Comparison of ENCODE assay signal across 8 mouse cellular contexts in genomic region chr2:181838293-181838680, GRCm38 (mm10). TPM values are rescaled to one million over a fixed set of nuclear protein-coding genes. Genes with fewer than 3 reads are reported as not detected.
A peak's percentile ranks its signal among the peaks of the same experiment; 100 is the strongest.
DNase-seq lines count a peak whose midpoint lies in the region; ATAC-seq and TF ChIP-seq lines count a peak whose summit lies in the region.

No protein-coding gene starts in this region.

- H3K27ac ChIP-seq in forebrain, embryonic 11.5 days (ENCODE audit: low read depth, low read length): no peak overlapping the region; the same call in 1 of the 2 replicates
- H3K27ac ChIP-seq in liver, embryonic 16.5 days (ENCODE audit: low read length): peak overlapping the region; percentile 79
- H3K27ac ChIP-seq in small intestine, adult 2 months (ENCODE audit: insufficient read depth, low read depth, low read length): no peak overlapping the region

- DNase-seq in layer of hippocampus, adult 11-12 months (ENCODE audit: low spot score): peak; percentile 19
- no peak for DNase-seq in layer of hippocampus, adult 8-10 months (ENCODE audit: low spot score in 2 of 2)
- DNase-seq in T-cell, adult 2 months (ENCODE audit: low spot score): peak; percentile 11
- DNase-seq in forebrain, embryonic 11.5 days (ENCODE audit: low spot score): no peak
- DNase-seq in layer of hippocampus, postnatal 25 days (ENCODE audit: extremely low spot score in 1 of 2, low spot score in 1 of 2): no peak

- 0 out of 2 replicates have a peak, but pooled peaks have one; percentile 22 for ATAC-seq in forebrain, embryonic 11.5 days (replicated peaks; ENCODE audit: low FRiP score)
- peak; percentile 6 for ATAC-seq in inflammation-experienced regulatory T-cells, adult 6 months
- peak; percentile 48 for ATAC-seq in liver, embryonic 16.5 days (ENCODE audit: low read depth)

- peak overlapping the region; percentile 70 for H3K9ac ChIP-seq in forebrain, embryonic 11.5 days (ENCODE audit: low read length)
- peak overlapping the region; percentile 84 for H3K9ac ChIP-seq in liver, embryonic 16.5 days (ENCODE audit: low read depth, low read length)

- under 1% methylated on average over 3 of the region's 3 CpGs for WGBS in forebrain, embryonic 11.5 days
- WGBS in liver, embryonic 16.5 days (ENCODE audit: insufficient replicate concordance): 10% methylated on average over 3 of the region's 3 CpGs
- WGBS in small intestine, adult 2 months: 0% methylated on average over 3 of the region's 3 CpGs

- no peak for TF ChIP-seq CTCF in small intestine, adult 2 months (IDR thresholded peaks at IDR 0.05; ENCODE audit: extremely low read depth, insufficient read length, insufficient replicate concordance, low read depth, low read length)

- peak overlapping the region; percentile 59 for H3K4me2 ChIP-seq in forebrain, embryonic 11.5 days (ENCODE audit: low read depth, low read length, severe bottlenecking)
- H3K4me2 ChIP-seq in liver, embryonic 16.5 days (ENCODE audit: low read depth, low read length): peak overlapping the region; percentile 83

- no peaks in the 10 kb centered on the region for H3K36me3 ChIP-seq in forebrain, embryonic 11.5 days (ENCODE audit: control insufficient read depth, insufficient read depth, low read length)
- H3K36me3 ChIP-seq in liver, embryonic 16.5 days (ENCODE audit: control insufficient read depth, insufficient read depth): no peaks in the 10 kb centered on the region
- H3K36me3 ChIP-seq in small intestine, adult 2 months (ENCODE audit: control insufficient read depth, insufficient read depth, low read length): peaks cover 4% of the 10 kb centered on the region

- H3K27me3 ChIP-seq in forebrain, embryonic 11.5 days (ENCODE audit: control insufficient read depth, insufficient read depth, low read length): no peaks in the 10 kb centered on the region
- H3K27me3 ChIP-seq in liver, embryonic 16.5 days (ENCODE audit: control insufficient read depth, insufficient read depth, low read depth, low read length): no peaks in the 10 kb centered on the region
- H3K27me3 ChIP-seq in small intestine, adult 2 months (ENCODE audit: control insufficient read depth, insufficient read depth, low read length): no peaks in the 10 kb centered on the region

- no peak for TF ChIP-seq POLR2A in small intestine, adult 2 months (IDR thresholded peaks at IDR 0.05; ENCODE audit: low read depth, low read length)

- H3K4me3 ChIP-seq in forebrain, embryonic 11.5 days (ENCODE audit: low read depth, low read length): peak overlapping the region; percentile 60
- peak overlapping the region; percentile 75 for H3K4me3 ChIP-seq in liver, embryonic 16.5 days (ENCODE audit: low read depth, low read length)
- peak overlapping the region; percentile 84; the same call in 1 of the 2 replicates for H3K4me3 ChIP-seq in small intestine, adult 2 months (ENCODE audit: low read depth, low read length)

- H3K4me1 ChIP-seq in forebrain, embryonic 11.5 days (replicated peaks; ENCODE audit: control insufficient read depth, insufficient read depth, low read length): no peaks in the 10 kb centered on the region; the same call in 1 of the 2 replicates
- H3K4me1 ChIP-seq in liver, embryonic 16.5 days (ENCODE audit: control insufficient read depth, low read depth, low read length): peaks cover 14% of the 10 kb centered on the region
- H3K4me1 ChIP-seq in small intestine, adult 2 months (ENCODE audit: control insufficient read depth, insufficient read depth, insufficient read length, low read length): peaks cover 7% of the 10 kb centered on the region; the same call in 1 of the 2 replicates

- no peaks in the 10 kb centered on the region for H3K9me3 ChIP-seq in forebrain, embryonic 11.5 days (ENCODE audit: control insufficient read depth, low read length)
- no peaks in the 10 kb centered on the region for H3K9me3 ChIP-seq in liver, embryonic 16.5 days (replicated peaks; ENCODE audit: control insufficient read depth, low read length)

RNA-seq across cellular contexts. Expression of gene Pcmtd2, which starts 0.6 kb away (rescaled TPM):
- total RNA-seq in layer of hippocampus, adult 8-10 months (2022): 100 to 1,000 TPM in 1 of 4 experiments, 10 to 100 TPM in 3; 76.2 to 112 (median 93.0) TPM
- polyA plus RNA-seq in forebrain, embryonic 11.5 days (2014; fragmentation: Nextera tagmentation; extraction: Ambion mirVana): 27.1 and 33.4 TPM in 2 replicates
- 10 to 100 TPM; 38.0 to 64.6 (median 57.9) TPM for polyA plus RNA-seq in inflammation-experienced regulatory T-cells, adult 6 months (2017; shearing (Covaris generic))
- polyA plus RNA-seq in liver, embryonic 16.5 days (2015; fragmentation: Nextera tagmentation; extraction: Ambion mirVana): 17.4 and 18.6 TPM in 2 replicates
- polyA plus RNA-seq in small intestine, adult 2 months (2012; rRNA removed): 4.5 and 7.6 TPM in 2 replicates
- 10 to 100 TPM; 84.9 to 86.9 TPM for total RNA-seq in layer of hippocampus, postnatal 25 days (2021)

RNA-seq across cellular contexts. Expression of gene Polr3k, which starts 25.9 kb away (rescaled TPM):
- total RNA-seq in layer of hippocampus, adult 8-10 months (2022): 10 to 100 TPM; 24.8 to 32.6 (median 27.3) TPM
- 99.4 and 103 TPM in 2 replicates for polyA plus RNA-seq in forebrain, embryonic 11.5 days (2014; fragmentation: Nextera tagmentation; extraction: Ambion mirVana)
- 10 to 100 TPM; 54.0 to 90.7 (median 61.8) TPM for polyA plus RNA-seq in inflammation-experienced regulatory T-cells, adult 6 months (2017; shearing (Covaris generic))
- 17.8 and 22.1 TPM in 2 replicates for polyA plus RNA-seq in liver, embryonic 16.5 days (2015; fragmentation: Nextera tagmentation; extraction: Ambion mirVana)
- polyA plus RNA-seq in small intestine, adult 2 months (2012; rRNA removed): 1.4 and 1.5 TPM in 2 replicates
- total RNA-seq in layer of hippocampus, postnatal 25 days (2021): 10 to 100 TPM; 26.0 to 27.9 TPM

Comparison
In these comparisons a context has a peak if more than half of its experiments do, and no peak if none do; other contexts are left out.
1. DNase-seq: peak in layer of hippocampus, adult 11-12 months (single experiment) and T-cell, adult 2 months (single experiment); none in layer of hippocampus, adult 8-10 months (0 of 2), forebrain, embryonic 11.5 days (single experiment) and layer of hippocampus, postnatal 25 days (0 of 2).
2. Peak in every context shown above with its lines, with median percentiles within 50 percentile points of each other: ATAC-seq and H3K4me3 ChIP-seq.